ENCODE assay signal across 17 mouse cellular contexts in the genomic region with DNA sequence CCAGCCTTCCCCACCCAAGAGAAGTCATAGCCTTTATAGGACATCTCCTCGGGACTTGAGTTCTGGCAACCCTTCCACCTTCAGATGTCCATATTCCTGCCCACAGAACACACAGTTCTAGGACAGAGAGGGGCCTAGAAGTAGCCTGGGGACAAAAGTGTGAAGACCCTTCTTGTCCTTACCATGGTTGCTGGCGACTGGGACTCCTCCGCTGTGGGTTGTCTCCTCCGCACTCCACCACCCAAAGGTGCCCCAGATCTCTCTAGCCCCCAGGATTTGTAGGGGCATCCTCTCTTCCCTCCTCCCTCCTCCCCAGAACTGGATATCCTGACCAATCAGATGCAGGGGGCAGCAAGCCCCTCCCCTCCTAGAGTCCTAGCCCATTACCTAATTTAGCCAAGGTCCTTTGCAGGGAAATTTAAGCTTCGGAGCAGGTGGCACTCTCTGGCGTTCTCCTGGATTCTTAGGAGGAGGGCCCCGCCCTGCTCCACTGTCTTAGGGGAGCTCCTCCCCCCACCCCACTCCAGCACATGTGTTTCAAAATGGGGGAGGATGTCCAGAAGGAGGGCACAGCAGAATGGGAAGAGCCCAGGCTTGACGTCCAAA. TPM values are rescaled to one million over a fixed set of nuclear protein-coding genes. Genes with fewer than 3 reads are reported as not detected.
DNase-seq lines count a peak whose midpoint lies in the region; ATAC-seq and TF ChIP-seq lines count a peak whose summit lies in the region.
"Had no signal": no experiment of that assay in that cellular context is flagged by ENCODE, and none has a peak within 500 bp of the region (broad histone marks: within the 10 kb centered on the region; RNA-seq: fewer than 3 reads in every experiment).

A gene (minus strand): TSS at position 487 of the 606 bp plus-strand sequence.

- H3K9me3 ChIP-seq in liver, embryonic 15.5 days (replicated peaks), result no peaks in the 10 kb centered on the region
- no peaks in the 10 kb centered on the region for H3K9me3 ChIP-seq in liver, embryonic 12.5 days (replicated peaks)
- H3K9me3 ChIP-seq in limb, embryonic 14.5 days (ENCODE audit: control insufficient read depth, low read length), result no peaks in the 10 kb centered on the region
- H3K9me3 ChIP-seq: hindbrain, embryonic 10.5 days; intestine, embryonic 15.5 days; midbrain, embryonic 12.5 days had no signal

- WGBS in liver, embryonic 15.5 days (ENCODE audit: insufficient replicate concordance), result 71% methylated on average over 8 of the region's 8 CpGs
- WGBS in liver, embryonic 12.5 days (ENCODE audit: insufficient replicate concordance), result 69% methylated on average over 8 of the region's 8 CpGs
- WGBS in limb, embryonic 14.5 days, result 58% methylated on average over 8 of the region's 8 CpGs

- intact Hi-C loops in gastrocnemius, adult 2 months (cut with DNase I), result no loop called here
- intact Hi-C loops in left cerebral cortex, postnatal 25 days (cut with DNase I), result no loop called here

- TF ChIP-seq POLR2A in limb, embryonic 14.5 days (IDR thresholded peaks at IDR 0.05; ENCODE audit: borderline replicate concordance, extremely low read depth, insufficient read depth, insufficient read length), result no peak

- no peak for ATAC-seq in liver, embryonic 15.5 days (ENCODE audit: insufficient read depth)
- no peak for ATAC-seq in liver, embryonic 12.5 days
- peak; percentile 27; the same call in 1 of the 2 replicates for ATAC-seq in limb, embryonic 14.5 days (ENCODE audit: low FRiP score, low read depth)
- ATAC-seq: intestine, embryonic 15.5 days had no signal

- H3K4me1 ChIP-seq in liver, embryonic 15.5 days (replicated peaks), result peaks cover 12% of the 10 kb centered on the region
- peaks cover 8% of the 10 kb centered on the region for H3K4me1 ChIP-seq in liver, embryonic 12.5 days
- peaks cover under 1% of the 10 kb centered on the region; the same call in 1 of the 2 replicates for H3K4me1 ChIP-seq in limb, embryonic 14.5 days (ENCODE audit: control insufficient read depth, insufficient read depth, low read length)
- H3K4me1 ChIP-seq: hindbrain, embryonic 10.5 days; midbrain, embryonic 12.5 days had no signal

- no peak for TF ChIP-seq CTCF in gastrocnemius, adult 2 months (IDR thresholded peaks at IDR 0.05)

- no peak within 1 kb of the TSS for H3K4me3 ChIP-seq in liver, embryonic 15.5 days (replicated peaks)
- H3K4me3 ChIP-seq in liver, embryonic 12.5 days, result no peak within 1 kb of the TSS
- H3K4me3 ChIP-seq in gastrocnemius, adult 2 months, result peak within 1 kb of the TSS; percentile 74
- H3K4me3 ChIP-seq in limb, embryonic 14.5 days (replicated peaks; ENCODE audit: low read length), result no peak within 1 kb of the TSS
- H3K4me3 ChIP-seq: hindbrain, embryonic 10.5 days; intestine, embryonic 15.5 days; midbrain, embryonic 12.5 days had no signal

- H3K4me2 ChIP-seq in liver, embryonic 15.5 days, result no peak within 1 kb of the TSS
- no peak within 1 kb of the TSS for H3K4me2 ChIP-seq in liver, embryonic 12.5 days
- no peak within 1 kb of the TSS for H3K4me2 ChIP-seq in limb, embryonic 14.5 days (replicated peaks; ENCODE audit: low read depth, low read length, severe bottlenecking)
- H3K4me2 ChIP-seq: heart, embryonic 11.5 days; intestine, embryonic 15.5 days; liver, embryonic 11.5 days; midbrain, embryonic 12.5 days had no signal

- no peak within 1 kb of the TSS for H3K27ac ChIP-seq in liver, embryonic 15.5 days (replicated peaks)
- H3K27ac ChIP-seq in liver, embryonic 12.5 days, result no peak within 1 kb of the TSS
- H3K27ac ChIP-seq in gastrocnemius, adult 2 months, result peak within 1 kb of the TSS; percentile 95
- no peak within 1 kb of the TSS for H3K27ac ChIP-seq in limb, embryonic 14.5 days (replicated peaks; ENCODE audit: low read depth, low read length)
- H3K27ac ChIP-seq: hindbrain, embryonic 10.5 days; intestine, embryonic 15.5 days; midbrain, embryonic 12.5 days had no signal

- H3K36me3 ChIP-seq in liver, embryonic 15.5 days (replicated peaks), result no peaks in the 10 kb centered on the region
- no peaks in the 10 kb centered on the region for H3K36me3 ChIP-seq in liver, embryonic 12.5 days
- no peaks in the 10 kb centered on the region for H3K36me3 ChIP-seq in limb, embryonic 14.5 days (ENCODE audit: control insufficient read depth, insufficient read depth, low read length)
- H3K36me3 ChIP-seq: hindbrain, embryonic 10.5 days; intestine, embryonic 15.5 days; midbrain, embryonic 12.5 days had no signal

- no peak within 1 kb of the TSS for H3K9ac ChIP-seq in liver, embryonic 15.5 days
- H3K9ac ChIP-seq in liver, embryonic 12.5 days, result no peak within 1 kb of the TSS
- H3K9ac ChIP-seq in limb, embryonic 14.5 days (ENCODE audit: low read depth, low read length, severe bottlenecking), result no peak within 1 kb of the TSS
- H3K9ac ChIP-seq: intestine, embryonic 15.5 days; midbrain, embryonic 12.5 days had no signal

- peaks cover 72% of the 10 kb centered on the region for H3K27me3 ChIP-seq in liver, embryonic 15.5 days
- H3K27me3 ChIP-seq in liver, embryonic 12.5 days (replicated peaks), result peaks cover 80% of the 10 kb centered on the region
- H3K27me3 ChIP-seq in limb, embryonic 14.5 days (ENCODE audit: control insufficient read depth, insufficient read depth, low read length), result no peaks in the 10 kb centered on the region
- H3K27me3 ChIP-seq: intestine, embryonic 15.5 days had no signal

- no peak for DNase-seq in adrenal gland, postnatal 10 days
- DNase-seq in adrenal gland, postnatal 14 days, result no peak
- peak; percentile 87 for DNase-seq in gastrocnemius, adult 2 months
- DNase-seq in limb, embryonic 14.5 days (ENCODE audit: low spot score), result no peak
- no peak for DNase-seq in retina, postnatal 1 day
- DNase-seq in left cerebral cortex, postnatal 25 days (ENCODE audit: low spot score in 2 of 2), result no peak
- DNase-seq: kidney, postnatal 36 days; layer of hippocampus, postnatal 36 days; lung, postnatal 36 days; spleen, adult 18-20 months had no signal

RNA-seq across cellular contexts. Expression of the gene that starts here (rescaled TPM):
- total RNA-seq in adrenal gland, postnatal 10 days (2021), result 100 to 1,000 TPM; 221 to 908 TPM
- 1.0 TPM in 1 of 2 replicates, not detected in the other for total RNA-seq in adrenal gland, postnatal 14 days (2021)
- 27.2 and 51.1 TPM in 2 replicates for polyA plus RNA-seq in liver, embryonic 15.5 days (2015; fragmentation: Nextera tagmentation; extraction: Ambion mirVana)
- polyA plus RNA-seq in liver, embryonic 12.5 days (2016; fragmentation: Nextera tagmentation; extraction: Ambion mirVana), result 0.66 and 1.8 TPM in 2 replicates
- total RNA-seq in gastrocnemius, adult 2 months (2021), result over 10,000 TPM; 14,820 to 17,621 TPM
- 178 and 322 TPM in 2 replicates for polyA plus RNA-seq in limb, embryonic 14.5 days (2012; rRNA removed)
- 273 and 401 TPM in 2 replicates for polyA plus RNA-seq in limb, embryonic 14.5 days (2014; fragmentation: Nextera tagmentation; extraction: Ambion mirVana)
- total RNA-seq in left cerebral cortex, postnatal 25 days (2021), result not detected
- total RNA-seq: layer of hippocampus, postnatal 36 days had no signal
- polyA plus RNA-seq: hindbrain, embryonic 10.5 days had no signal

Comparison
In these comparisons a context has a peak if more than half of its experiments do, and no peak if none do; other contexts are left out.
1. RNA of the gene that starts here (total RNA-seq): 14,820 to 17,621 TPM in gastrocnemius, adult 2 months and 221 to 908 TPM in adrenal gland, postnatal 10 days; 1.0 TPM in adrenal gland, postnatal 14 days and not detected in left cerebral cortex, postnatal 25 days; every median in the first group is over 100 times any median in the second.
2. RNA of the gene that starts here (total RNA-seq): 14,820 to 17,621 TPM in gastrocnemius, adult 2 months; 221 to 908 TPM in adrenal gland, postnatal 10 days; every median in the first group is over 10 times any median in the second.